Mouse (Mus musculus): Measurements from ENCODE around the gene Chchd5.
A peak's percentile ranks its signal among the peaks of the same experiment; 100 is the strongest.

Gene Chchd5

DNA sequence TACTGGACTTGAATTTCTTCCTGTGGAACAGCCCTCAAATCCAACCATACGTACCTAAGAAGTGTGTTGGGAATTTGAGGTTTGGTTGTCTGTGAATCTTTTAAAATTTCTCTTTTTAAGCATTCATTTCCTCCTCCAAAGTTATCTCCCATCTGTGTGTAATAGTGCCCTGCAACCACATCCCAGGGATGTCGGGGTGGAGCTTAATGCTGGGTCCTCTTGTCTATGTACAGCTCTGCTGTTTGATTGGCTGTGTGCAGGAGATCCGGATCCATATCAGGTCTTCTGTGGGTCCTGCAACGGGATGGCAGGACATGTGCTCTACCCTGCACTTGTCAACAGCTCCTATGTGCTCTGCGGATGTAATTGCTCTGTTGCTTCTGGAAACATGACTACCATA, 35.3 kb downstream of the Chchd5 start:
- DNase-seq, result no peak

DNA sequence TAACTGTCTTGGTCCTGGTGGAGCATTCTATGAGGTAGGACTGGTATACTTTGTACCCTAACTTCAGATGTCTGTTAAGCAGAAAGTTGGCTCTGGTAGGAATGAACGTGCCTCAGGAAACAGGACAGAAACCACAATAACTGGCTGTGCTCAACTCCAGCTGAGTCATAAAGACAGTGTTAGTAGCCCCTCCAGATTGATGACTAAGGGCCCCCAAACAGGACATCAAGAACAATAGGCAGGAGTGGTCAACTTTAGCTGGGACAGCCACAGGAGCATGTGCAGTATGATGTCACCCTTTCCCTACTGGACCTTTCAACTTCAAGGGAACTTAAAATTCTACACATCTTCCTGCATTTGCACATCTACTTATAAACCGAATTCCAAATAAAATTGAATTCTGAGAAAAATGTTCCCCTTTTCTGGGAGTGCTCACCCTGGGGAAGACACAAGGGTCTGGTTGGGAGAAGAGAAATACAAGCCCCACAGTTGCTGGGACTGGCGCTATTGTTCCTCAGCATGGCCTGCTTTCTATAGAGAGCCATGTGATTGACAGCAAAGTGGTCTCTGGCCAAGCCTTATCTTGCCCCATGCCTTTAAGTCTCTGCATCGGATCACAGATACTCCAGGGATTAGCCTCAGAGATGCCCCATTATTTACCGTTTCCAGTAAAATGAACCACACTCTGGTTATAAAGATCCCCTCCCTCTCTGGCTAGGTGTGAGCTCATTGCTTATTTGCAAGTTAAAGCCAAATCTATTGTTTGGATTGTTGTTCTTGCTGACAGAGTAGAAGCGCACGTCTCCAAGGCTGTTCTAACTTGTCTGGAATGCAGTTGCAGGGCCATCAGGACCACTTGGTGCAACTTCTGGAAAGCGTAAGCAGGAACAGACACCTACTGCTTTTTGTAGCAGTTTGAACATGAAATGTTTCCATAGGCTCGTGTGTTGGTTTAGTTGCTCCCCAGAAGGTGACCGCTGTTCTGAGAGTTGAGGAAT, 37.3 kb downstream of the Chchd5 start:
- no peak for DNase-seq

DNA sequence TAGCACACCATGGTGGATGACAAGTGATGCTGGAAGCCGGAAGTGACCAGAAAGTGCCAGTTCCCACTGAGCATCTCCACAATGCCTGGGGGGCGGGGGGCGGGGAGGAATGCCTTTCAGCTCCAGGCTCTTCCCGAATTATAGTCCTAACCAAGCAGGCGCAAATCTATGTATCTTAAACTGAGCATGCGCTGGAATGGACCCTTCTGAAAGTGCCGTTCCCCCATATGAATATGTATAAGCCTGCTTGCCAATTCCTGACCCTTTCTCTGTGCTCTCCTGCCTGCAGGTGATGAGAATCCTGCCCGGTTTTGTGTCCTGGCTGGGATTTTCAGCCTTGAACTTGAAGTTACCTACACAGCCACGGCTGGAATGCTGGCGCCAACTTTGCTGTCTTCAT, 43.9 kb downstream of the Chchd5 start:
- no peak for DNase-seq

DNA sequence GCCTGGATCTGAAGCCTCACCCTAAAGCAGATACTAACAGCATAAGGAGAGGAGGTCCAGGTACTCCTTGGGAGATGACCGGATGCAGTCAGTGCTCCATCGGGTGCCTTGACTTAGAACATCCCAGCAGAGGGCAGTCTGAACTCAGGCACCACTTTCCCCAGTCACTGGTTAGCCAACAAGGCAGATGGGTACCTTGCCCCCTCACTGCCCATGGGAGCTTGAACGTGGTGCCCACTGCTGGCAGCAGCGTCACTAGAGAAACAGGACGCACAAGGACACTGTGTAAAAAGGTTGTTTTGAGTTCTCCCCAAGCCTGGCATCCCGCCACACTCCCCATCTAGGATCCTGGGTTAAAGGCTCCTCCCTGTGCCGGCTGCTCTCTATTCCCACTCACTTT, 45.0 kb downstream of the Chchd5 start:
- DNase-seq, result peak; percentile 41 to 67

DNA sequence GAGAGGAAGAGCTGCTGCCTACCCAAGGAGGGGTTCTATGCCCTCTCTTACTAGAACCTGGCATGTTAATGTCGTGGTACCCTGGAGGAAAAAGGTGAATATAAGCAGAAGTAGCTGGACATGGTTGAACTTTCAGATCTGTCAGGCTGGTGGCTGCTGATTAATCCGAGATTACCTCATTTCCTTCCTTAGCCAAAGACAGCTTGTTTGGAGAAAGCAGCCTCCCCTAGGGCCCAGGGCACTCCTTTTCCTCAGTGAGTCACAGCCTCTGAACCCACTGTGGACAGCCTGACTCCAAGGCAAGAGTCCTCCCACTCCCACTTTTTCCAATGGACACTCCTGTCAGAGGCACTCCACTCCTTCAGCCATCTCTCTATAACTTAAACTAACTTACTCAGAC, 46.1 kb downstream of the Chchd5 start:
- DNase-seq, result no peak

DNA sequence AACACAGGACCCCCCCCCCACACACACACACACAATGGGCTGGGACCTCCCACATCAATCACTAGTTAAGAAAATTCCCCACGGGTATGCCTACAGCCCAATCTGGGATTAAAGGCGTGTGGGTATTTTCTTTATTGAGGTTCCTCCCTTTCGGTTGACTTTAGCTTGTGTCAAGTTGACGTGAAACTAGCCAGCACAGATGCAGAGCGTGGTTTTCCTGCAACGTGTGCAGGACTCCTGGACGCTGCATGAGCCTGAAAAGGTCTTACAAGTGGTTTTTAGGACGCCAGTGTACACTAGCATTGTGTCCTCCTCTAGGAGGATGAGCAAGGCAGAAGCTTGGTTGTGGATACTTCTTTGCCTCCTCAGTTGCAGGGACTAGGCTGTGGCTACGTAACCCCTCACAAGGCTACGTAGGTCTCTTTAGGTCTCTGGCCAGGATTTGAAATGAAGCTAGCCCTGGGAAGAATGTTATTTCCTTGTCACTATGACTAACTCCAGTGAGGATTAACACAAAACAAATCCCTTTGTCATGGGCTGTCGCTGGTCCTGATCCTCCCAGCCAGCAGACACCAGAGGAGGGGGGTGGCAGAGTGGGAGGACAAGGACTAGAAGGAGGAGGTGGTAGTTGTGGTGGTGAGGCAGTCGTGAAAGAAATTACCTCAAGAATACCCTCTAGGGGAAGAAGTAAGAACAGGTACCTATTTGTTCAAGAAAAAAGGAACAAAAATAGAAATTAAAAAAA, 47.3 kb downstream of the Chchd5 start:
- no peak for DNase-seq

DNA sequence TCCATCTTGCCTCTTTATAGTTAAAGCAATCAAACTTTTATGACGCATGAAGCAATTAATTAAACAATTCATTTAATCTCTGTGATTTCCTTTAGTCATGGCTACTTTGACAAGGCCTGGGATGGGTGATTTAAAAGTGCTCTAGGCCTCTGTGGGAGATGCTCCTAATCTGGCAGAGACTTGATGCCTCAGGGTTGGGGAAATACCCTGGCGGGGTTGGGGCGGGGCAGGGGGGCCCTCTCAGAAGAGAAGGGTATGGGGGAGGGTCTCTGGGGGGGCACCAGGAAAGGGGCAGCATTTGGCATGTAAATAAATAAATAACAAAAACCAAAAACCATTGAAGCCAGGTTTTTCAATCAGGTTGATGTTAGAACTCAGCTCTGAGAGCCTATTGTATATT, 48.2 kb downstream of the Chchd5 start:
- DNase-seq, result no peak

DNA sequence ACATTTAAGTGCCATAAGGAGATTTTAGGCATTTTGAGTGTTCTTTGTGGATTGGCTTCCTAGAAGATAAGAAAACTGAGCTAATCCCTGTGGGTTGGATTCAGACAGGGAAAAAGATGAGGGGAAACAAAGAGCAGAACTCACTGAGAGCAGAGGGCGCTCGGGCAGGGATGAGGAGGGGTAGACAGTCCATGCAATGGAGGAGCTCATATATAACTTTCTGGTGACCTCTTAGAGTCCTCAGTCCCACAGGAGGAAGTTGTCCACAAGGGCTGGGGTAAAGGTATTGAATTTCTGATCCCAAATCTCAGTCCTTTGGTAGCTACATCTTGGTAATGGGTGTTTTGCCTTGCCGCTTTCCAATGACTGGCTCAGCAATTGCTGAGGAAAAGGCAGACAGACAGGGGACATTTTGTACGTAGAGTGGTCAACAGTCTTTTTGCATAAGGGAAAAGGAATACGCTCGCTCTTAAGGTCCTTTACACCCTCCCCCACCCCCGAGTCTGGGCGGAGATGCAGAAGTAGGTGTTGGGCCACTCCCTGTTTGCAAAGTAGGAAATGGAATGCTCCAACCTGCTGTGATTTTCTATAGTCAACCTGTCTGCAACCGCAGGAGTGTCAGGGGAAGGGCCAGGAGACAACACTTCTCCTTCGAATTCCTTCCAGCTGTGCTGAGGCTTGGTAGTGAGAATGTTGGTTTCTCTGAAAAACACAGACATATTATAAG, 48.8 kb downstream of the Chchd5 start:
- DNase-seq, result no peak

DNA sequence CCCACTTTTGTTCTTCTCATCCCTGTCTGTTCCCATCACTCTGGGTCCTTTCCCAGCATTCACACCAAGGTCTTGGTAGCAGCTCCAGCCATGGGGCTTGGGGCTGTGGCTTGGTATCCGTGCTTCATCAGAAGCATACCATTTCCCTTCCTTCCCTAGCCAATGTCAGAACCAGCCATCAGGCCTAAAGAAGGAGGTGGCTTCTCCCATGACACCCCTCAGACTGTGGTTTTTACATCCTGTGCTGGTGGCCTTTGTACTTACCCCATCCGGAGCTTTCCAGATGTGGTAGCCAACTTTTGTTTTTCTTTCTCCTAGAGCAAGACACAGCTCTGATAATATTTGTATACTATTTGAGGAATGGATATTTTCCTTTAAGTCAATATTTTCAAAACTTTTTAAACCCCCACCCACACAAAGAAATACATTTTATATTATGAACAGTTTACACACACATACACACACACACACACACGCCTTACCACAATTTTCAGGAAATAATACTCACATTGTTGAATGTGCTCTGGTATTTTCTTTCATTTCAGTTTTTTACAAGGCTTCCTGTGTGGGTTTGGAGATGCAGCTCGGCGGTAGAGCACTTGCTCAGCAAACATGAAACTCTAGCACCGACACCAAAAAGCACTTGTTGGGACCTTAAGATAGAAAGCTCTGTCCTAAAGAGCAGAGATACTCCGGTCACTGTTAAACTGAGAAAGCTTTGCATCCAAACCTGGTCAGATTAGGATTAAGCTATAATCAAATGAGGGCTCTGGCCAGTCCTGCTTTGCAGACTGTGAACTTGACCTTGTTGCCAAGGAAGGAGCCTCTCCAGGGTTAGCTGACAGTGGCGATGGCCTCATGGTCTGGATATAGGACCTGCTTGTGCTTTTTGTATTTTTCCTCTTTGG, 50.7 kb downstream of the Chchd5 start:
- DNase-seq, result peak; percentile 34 to 72

DNA sequence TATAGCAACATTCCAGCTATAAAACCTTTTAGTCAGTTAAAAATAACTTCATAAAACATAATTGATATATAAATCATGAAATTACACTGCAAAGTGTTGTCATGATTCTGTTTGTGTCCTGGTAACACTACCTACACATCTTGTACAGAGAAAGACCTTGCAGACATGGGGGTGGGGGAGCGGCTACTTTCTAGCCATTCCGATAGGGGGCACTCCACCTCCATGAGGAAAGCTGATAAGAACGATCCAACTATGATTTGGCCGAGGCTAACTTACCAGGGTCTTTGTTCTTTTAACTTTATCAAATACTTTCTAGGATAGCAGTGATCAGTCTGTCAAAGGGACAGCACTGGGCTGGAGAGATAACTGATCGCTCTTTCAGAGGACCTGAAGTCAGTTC, 52.0 kb downstream of the Chchd5 start:
- DNase-seq, result no peak

DNA sequence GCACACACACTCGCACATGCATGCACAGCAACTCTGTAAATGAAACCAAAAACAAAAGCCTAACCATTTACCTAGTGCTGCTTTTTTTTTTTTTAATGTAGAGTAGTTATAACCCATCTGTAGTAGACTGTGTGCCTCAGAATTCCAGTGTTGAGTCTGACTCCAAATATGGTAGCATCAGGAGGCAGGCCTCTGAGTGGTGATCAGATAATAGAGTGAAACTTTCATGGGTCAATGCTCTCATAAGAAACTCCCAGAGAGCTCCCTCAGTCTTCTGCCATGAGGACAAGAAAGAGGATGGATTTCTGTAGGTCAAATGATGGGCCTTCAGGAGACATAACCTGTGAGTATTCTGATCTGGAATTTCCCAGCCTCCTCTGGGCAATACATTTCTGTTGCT, 52.9 kb downstream of the Chchd5 start:
- DNase-seq, result no peak

DNA sequence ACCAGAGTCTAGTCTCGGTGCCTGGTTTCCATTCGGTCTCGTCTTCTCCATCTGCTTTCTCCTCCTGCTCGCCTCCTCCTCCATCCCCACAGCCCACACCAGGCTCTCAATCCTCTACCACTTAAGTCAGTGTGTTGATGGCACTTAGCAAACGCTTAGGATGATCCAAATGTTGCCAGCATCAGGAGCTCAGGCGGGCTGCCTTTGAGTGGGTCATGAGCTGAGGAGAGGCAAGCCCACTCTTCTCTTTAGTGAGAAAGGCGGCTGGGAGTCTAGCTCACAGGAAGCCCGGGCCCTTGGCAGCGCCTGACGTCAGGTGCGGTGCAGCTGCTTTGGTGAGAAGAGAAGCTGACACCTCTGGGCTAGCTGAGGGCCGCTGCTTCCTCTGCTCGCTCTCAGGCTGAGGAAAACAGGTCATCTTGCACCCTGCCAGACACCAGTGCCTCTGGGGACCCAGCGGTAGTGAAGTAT, 54.1 kb downstream of the Chchd5 start:
- DNase-seq, result peak; percentile 85 to 92

All from thymus, adult 18-20 months (tissue).